Mouse (Mus musculus): ENCODE results near the gene Mylpf. TPM values are rescaled to one million over a fixed set of nuclear protein-coding genes. Genes with fewer than 3 reads are reported as not detected.

The Mylpf gene
- total RNA-seq, 2 experiments from 2014 or later: 1.1 TPM; not detected in 1

GRCm38 (mm10) chr7:127207374-127208294 lies 1.1 kb upstream of the Mylpf start:
- DNase-seq: no peak

GRCm38 (mm10) chr7:127208295-127208552 lies 466 bp upstream of the Mylpf start, which contains the start of gene Tbc1d10b:
Gene Tbc1d10b, minus strand, starts transcription at chr7:127208468.
- DNase-seq: peak in 1 of 2 experiments; percentile 50

- no peak for DNase-seq
Measured at GRCm38 (mm10) chr7:127209851-127210250, 1.2 kb downstream of the Mylpf start.

GRCm38 (mm10) chr7:127210266-127210665 lies 1.6 kb downstream of the Mylpf start:
- DNase-seq: no peak

- no peak for DNase-seq
Measured at GRCm38 (mm10) chr7:127211014-127211745, 2.5 kb downstream of the Mylpf start.

- DNase-seq: no peak
Measured at GRCm38 (mm10) chr7:127212432-127213250, 4.0 kb downstream of the Mylpf start.

GRCm38 (mm10) chr7:127213485-127213884 lies 4.8 kb downstream of the Mylpf start:
- no peak for DNase-seq

GRCm38 (mm10) chr7:127213930-127214329 lies 5.2 kb downstream of the Mylpf start:
- DNase-seq: no peak

- no peak for DNase-seq
Measured at GRCm38 (mm10) chr7:127214521-127214920, 5.8 kb downstream of the Mylpf start.

- no peak for DNase-seq
Measured at GRCm38 (mm10) chr7:127214981-127215871, 6.5 kb downstream of the Mylpf start.

- DNase-seq: no peak
Measured at GRCm38 (mm10) chr7:127216307-127216706, 7.6 kb downstream of the Mylpf start.

GRCm38 (mm10) chr7:127217475-127217874 lies 8.8 kb downstream of the Mylpf start:
- DNase-seq: no peak

GRCm38 (mm10) chr7:127217901-127218642 lies 9.4 kb downstream of the Mylpf start:
- DNase-seq: no peak

- DNase-seq: no peak
Measured at GRCm38 (mm10) chr7:127218670-127219069, 10.0 kb downstream of the Mylpf start.

GRCm38 (mm10) chr7:127220440-127220839 lies 11.8 kb downstream of the Mylpf start:
- DNase-seq: no peak

GRCm38 (mm10) chr7:127223106-127223505 lies 14.4 kb downstream of the Mylpf start:
- DNase-seq: no peak

- no peak for DNase-seq
Measured at GRCm38 (mm10) chr7:127223515-127224478, 15.1 kb downstream of the Mylpf start.

GRCm38 (mm10) chr7:127224616-127225015 lies 15.9 kb downstream of the Mylpf start:
- no peak for DNase-seq

- no peak for DNase-seq
Measured at GRCm38 (mm10) chr7:127225147-127225995, 16.7 kb downstream of the Mylpf start.
